Mouse (Mus musculus) heart, embryonic 11.5 days (tissue): ENCODE measurements at regions not wholly inside any gene's neighbourhood (a gene's known extent, or its start where the extent isn't known, plus 50 kb on each side); places are given as distances from the start of the nearest gene placed in this dataset.

Source experiments
- ATAC-seq: fragments of 200-750 bp; cut with Nextera tagmentation; replicated peaks from 2 replicates; pipeline ENCODE4 v1.8.0; 2017; ENCODE audit warnings: moderate library complexity; ENCODE audit not compliant: insufficient number of reproducible peaks, low FRiP score, low TSS enrichment
- H3K27ac ChIP-seq: fragments of 300-500 bp; sonication (generic); 2 replicates; pipeline ENCODE4 v1.5.1; 2014; ENCODE audit warnings: mild to moderate bottlenecking, low read depth, low read length
- H3K27me3 ChIP-seq: fragments of 300-500 bp; sonication (generic); 2 replicates; pipeline ENCODE4 v1.6.1; 2014; ENCODE audit warnings: mild to moderate bottlenecking, low read length, mixed read lengths; ENCODE audit not compliant: control insufficient read depth, insufficient read depth
- H3K36me3 ChIP-seq: fragments of 300-500 bp; sonication (generic); 2 replicates; pipeline ENCODE4 v1.6.1; 2014; ENCODE audit warnings: mild to moderate bottlenecking, low read length, moderate library complexity, mixed read lengths; ENCODE audit not compliant: control insufficient read depth, insufficient read depth
- H3K4me1 ChIP-seq: fragments of 300-500 bp; sonication (generic); 2 replicates; pipeline ENCODE4 v1.6.1; 2014; ENCODE audit warnings: low read length; ENCODE audit not compliant: control insufficient read depth, insufficient read depth
- H3K4me2 ChIP-seq: fragments of 300-500 bp; sonication (generic); 2 replicates; pipeline ENCODE4 v1.6.1; 2014; ENCODE audit warnings: mild to moderate bottlenecking, moderate library complexity
- H3K4me3 ChIP-seq: fragments of 300-500 bp; sonication (generic); 2 replicates; pipeline ENCODE4 v1.5.1; 2014; ENCODE audit warnings: low read depth, low read length
- H3K9ac ChIP-seq: fragments of 300-500 bp; sonication (generic); 2 replicates; pipeline ENCODE4 v1.6.1; 2014; ENCODE audit warnings: mild to moderate bottlenecking, low read depth, low read length, moderate library complexity
- H3K9me3 ChIP-seq: fragments of 300-500 bp; sonication (generic); replicated peaks from 2 replicates; pipeline ENCODE4 v1.6.1; 2016; ENCODE audit warnings: low read length; ENCODE audit not compliant: control insufficient read depth
- WGBS: fragments of 180-500 bp; shearing (Covaris S2); extraction: QIAGEN DNeasy Blood & Tissue Kit; methylation state at CpG from one replicate; pipeline ENCODE4 v1.1.7; 2014; ENCODE audit not compliant: insufficient replicate concordance; 5-methylcytosine and 5-hydroxymethylcytosine counted together

DNA sequence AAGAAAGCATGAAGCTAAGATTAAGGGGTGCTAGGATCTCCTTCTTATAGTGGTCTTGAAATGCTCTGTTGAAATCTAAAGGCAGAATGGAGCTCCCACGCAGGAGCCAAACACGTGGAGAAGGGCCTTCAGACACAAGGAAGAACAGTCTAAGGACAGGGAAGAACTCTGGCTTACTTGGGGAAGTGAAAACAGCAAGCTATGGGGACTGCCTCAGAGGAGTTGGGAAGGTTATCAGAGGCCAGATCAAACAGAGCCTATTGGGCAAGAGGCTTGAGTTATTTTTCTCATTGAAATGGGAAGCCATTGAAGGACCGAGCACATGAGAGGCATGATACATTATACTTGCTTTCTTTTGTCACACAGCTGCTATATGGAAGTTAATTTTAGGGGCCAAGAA lies 181.9 kb downstream of the Gm826 start:
- 66% methylated on average over 3 of the region's 3 CpGs for WGBS
- Histone ChIP-seq H3K9ac (no peak overlapping the region), H3K4me2 (no peak overlapping the region), H3K36me3 (no peaks in the 10 kb centered on the region), H3K27me3 (no peaks in the 10 kb centered on the region), H3K9me3 (no peaks in the 10 kb centered on the region), H3K4me3 (no peak overlapping the region), H3K27ac (no peak overlapping the region), H3K4me1 (no peaks in the 10 kb centered on the region)
- no peak for ATAC-seq

- ATAC-seq = no peak
- Histone ChIP-seq H3K9me3 (no peaks in the 10 kb centered on the region), H3K4me2 (no peak overlapping the region), H3K4me1 (no peaks in the 10 kb centered on the region), H3K36me3 (no peaks in the 10 kb centered on the region), H3K9ac (no peak overlapping the region), H3K27me3 (no peaks in the 10 kb centered on the region), H3K27ac (no peak overlapping the region), H3K4me3 (no peak overlapping the region)
- 77% methylated on average over 3 of the region's 3 CpGs for WGBS
Observed at GRCm38 (mm10) chr2:160148936-160149335, 185.0 kb downstream of the Gm826 start.

DNA sequence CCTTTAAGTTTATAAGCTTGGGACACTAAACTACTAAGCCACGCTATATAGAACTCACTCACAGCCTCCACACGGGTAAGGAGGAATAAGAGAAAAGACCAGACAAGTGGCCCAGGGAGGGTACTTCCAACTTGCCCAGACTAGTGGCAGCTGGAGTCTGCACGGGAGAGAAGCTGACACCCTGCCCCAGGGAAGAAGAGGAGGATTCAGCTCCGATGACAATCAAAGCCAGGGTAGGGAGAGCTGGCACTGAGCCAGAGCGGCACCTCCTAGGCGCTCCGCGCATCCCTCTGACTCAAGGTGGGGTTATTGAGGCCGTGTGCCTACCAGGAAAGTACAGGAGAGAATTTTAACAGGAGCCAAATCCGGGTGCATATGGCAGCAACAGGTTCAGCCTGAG lies 185.4 kb downstream of the Gm826 start:
- Histone ChIP-seq H3K9ac (no peak overlapping the region), H3K4me1 (no peaks in the 10 kb centered on the region), H3K4me2 (no peak overlapping the region), H3K36me3 (no peaks in the 10 kb centered on the region), H3K4me3 (no peak overlapping the region), H3K9me3 (no peaks in the 10 kb centered on the region), H3K27ac (no peak overlapping the region), H3K27me3 (no peaks in the 10 kb centered on the region)
- 75% methylated on average over 10 of the region's 10 CpGs for WGBS
- no peak for ATAC-seq

DNA sequence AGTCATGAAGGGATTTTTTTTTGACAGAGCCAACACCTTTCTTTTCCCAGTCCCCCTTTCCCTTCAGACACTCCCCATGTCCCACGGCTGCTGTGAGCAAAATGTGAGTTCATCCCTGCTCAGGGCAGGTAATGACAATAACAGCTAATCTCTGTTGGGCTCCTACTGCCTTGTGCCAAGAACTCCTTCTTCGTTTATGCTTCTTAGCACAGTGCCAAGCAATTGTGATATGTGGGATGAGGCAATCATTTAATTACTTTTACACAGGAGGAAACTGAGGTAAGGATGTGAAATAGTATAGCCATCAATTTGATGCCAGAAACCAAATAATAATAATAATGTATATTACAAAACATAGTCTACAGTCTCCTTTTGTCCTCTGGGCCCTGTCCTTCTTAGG lies 185.9 kb downstream of the Gm826 start:
- ATAC-seq = no peak
- Histone ChIP-seq H3K9me3 (no peaks in the 10 kb centered on the region), H3K27ac (no peak overlapping the region), H3K36me3 (no peaks in the 10 kb centered on the region), H3K4me2 (no peak overlapping the region), H3K4me1 (no peaks in the 10 kb centered on the region), H3K4me3 (no peak overlapping the region), H3K27me3 (no peaks in the 10 kb centered on the region), H3K9ac (no peak overlapping the region)
- 60% methylated on average over 2 of the region's 2 CpGs for WGBS

- ATAC-seq = no peak
- H3K9ac ChIP-seq = no peak overlapping the region
- no peak overlapping the region for H3K27ac ChIP-seq
- H3K9me3 ChIP-seq = no peaks in the 10 kb centered on the region
- no peak overlapping the region for H3K4me3 ChIP-seq
- H3K4me1 ChIP-seq = no peaks in the 10 kb centered on the region
- H3K27me3 ChIP-seq = no peaks in the 10 kb centered on the region
- 79% methylated on average over 4 of the region's 4 CpGs for WGBS
- no peak overlapping the region for H3K4me2 ChIP-seq
- no peaks in the 10 kb centered on the region for H3K36me3 ChIP-seq
Observed at GRCm38 (mm10) chr2:160140166-160140740, 193.7 kb downstream of the Gm826 start.

GRCm38 (mm10) chr2:160138091-160138490 lies 195.9 kb downstream of the Gm826 start:
- Histone ChIP-seq H3K9me3 (no peaks in the 10 kb centered on the region), H3K27me3 (no peaks in the 10 kb centered on the region), H3K4me1 (no peaks in the 10 kb centered on the region), H3K4me3 (no peak overlapping the region), H3K9ac (no peak overlapping the region), H3K36me3 (no peaks in the 10 kb centered on the region), H3K4me2 (no peak overlapping the region), H3K27ac (no peak overlapping the region)
- no peak for ATAC-seq
- 76% methylated on average over 2 of the region's 2 CpGs for WGBS

- Histone ChIP-seq H3K4me1 (no peaks in the 10 kb centered on the region), H3K9me3 (no peaks in the 10 kb centered on the region), H3K36me3 (no peaks in the 10 kb centered on the region), H3K27me3 (no peaks in the 10 kb centered on the region), H3K4me3 (no peak overlapping the region), H3K4me2 (no peak overlapping the region), H3K27ac (no peak overlapping the region), H3K9ac (no peak overlapping the region)
- 44% methylated on average over 2 of the region's 2 CpGs for WGBS
- no peak for ATAC-seq
Observed at GRCm38 (mm10) chr2:160131797-160132196, 202.2 kb downstream of the Gm826 start.

DNA sequence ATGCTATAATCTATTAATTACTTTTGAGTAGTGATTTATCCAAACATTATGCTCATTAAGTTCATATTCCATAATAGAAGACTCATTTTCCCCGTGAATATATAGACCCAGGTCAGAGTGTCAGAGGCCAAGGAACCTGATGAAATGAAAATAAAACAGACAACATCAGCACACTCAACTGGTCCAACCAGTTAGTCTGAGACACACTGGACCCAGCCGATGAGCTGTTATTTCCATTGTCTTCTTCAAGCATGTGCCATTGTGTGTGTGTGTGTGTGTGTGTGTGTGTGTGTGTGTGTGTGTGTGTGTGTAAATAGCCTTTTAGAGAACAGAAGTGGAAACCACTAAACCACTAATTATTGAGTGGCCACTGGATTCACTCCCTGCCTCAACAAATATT lies 202.6 kb downstream of the Gm826 start:
- no peaks in the 10 kb centered on the region for H3K4me1 ChIP-seq
- WGBS = 80% methylated on average over 2 of the region's 2 CpGs
- H3K27me3 ChIP-seq = no peaks in the 10 kb centered on the region
- no peak overlapping the region for H3K4me2 ChIP-seq
- H3K4me3 ChIP-seq = no peak overlapping the region
- no peak overlapping the region for H3K9ac ChIP-seq
- no peak overlapping the region for H3K27ac ChIP-seq
- H3K9me3 ChIP-seq = no peaks in the 10 kb centered on the region
- no peak for ATAC-seq
- H3K36me3 ChIP-seq = no peaks in the 10 kb centered on the region

DNA sequence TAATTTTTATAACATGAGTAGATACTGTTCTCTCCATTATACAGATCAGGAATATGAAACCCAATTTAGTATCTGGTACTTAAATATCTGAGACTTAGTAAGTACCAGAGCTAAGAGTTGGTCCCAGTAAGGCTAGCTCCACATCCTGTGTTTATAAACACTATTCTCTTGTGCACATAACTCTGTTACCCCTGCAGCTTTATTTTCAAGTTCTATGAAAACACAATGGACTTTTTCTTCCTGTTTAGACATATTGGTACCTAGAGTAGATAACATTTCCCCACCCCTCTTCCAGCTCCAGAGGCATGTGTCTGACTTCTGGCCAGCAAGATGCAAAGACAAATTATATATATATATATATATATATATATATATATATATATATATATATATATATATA lies 216.8 kb downstream of the Gm826 start:
- H3K9ac ChIP-seq = no peak overlapping the region
- H3K36me3 ChIP-seq = no peaks in the 10 kb centered on the region
- H3K4me3 ChIP-seq = no peak overlapping the region
- H3K9me3 ChIP-seq = no peaks in the 10 kb centered on the region
- no peak overlapping the region for H3K27ac ChIP-seq
- no peak overlapping the region for H3K4me2 ChIP-seq
- H3K4me1 ChIP-seq = no peaks in the 10 kb centered on the region
- no peaks in the 10 kb centered on the region for H3K27me3 ChIP-seq
- no peak for ATAC-seq
